Mouse (Mus musculus): ENCODE measurements around the gene Frmpd4. TPM values are rescaled to one million over a fixed set of nuclear protein-coding genes. Genes with fewer than 3 reads are reported as not detected.

The Frmpd4 gene
- total RNA-seq, 1 experiment from 2014 or later: not detected

GRCm38 (mm10) chrX:167810120-167810519, 766.9 kb downstream of the Frmpd4 start:
- no peak for ATAC-seq (replicated peaks in 1 of 2; ENCODE audit: insufficient read depth in 1 of 2, low FRiP score in 2 of 2, low TSS enrichment in 1 of 2, low read depth in 1 of 2, poor library complexity in 2 of 2, severe bottlenecking in 2 of 2)

DNA sequence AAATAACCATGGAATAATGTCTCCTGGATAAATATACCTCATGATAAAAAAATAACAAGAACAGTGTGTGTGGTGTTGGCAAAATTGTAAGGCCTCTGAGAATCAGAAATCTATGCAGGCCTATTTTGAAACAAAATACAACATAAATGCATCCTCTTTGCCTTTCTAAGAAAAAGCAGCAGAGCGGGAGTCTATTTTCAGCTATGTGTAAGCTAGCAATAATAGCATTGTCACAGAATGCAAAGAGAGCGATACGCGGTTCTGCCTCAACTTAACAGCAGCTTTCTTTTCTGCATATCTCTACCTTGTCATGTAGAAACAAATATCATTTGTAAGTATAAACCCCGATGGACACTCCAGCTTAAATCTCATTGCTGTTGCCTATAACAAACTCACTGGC, 768.5 kb downstream of the Frmpd4 start:
- ATAC-seq (replicated peaks in 1 of 2; ENCODE audit: insufficient read depth in 1 of 2, low FRiP score in 2 of 2, low TSS enrichment in 1 of 2, low read depth in 1 of 2, poor library complexity in 2 of 2, severe bottlenecking in 2 of 2): no peak

DNA sequence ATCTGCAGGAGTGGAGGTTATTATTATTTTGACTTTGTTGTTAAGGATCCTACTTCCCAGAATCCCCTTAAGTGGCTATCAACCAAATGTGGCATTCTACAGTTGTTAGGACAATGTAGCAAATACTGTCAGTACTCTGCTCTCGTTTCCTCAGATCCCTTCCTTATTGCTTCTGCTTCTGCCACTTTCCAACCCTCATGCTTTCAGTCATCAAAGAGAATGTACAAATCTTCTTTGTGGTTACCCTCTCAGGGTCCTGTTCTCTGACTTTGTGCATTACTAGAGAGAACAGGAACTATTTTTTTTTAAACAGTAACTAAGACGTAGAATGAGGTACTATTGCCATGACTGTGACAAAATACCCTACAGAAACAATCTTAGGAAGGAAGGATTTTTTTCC, 788.3 kb downstream of the Frmpd4 start:
- peak in 1 of 2 experiments; percentile 76; a peak in 3 of 4 replicates for ATAC-seq (replicated peaks in 1 of 2; ENCODE audit: insufficient read depth in 1 of 2, low FRiP score in 2 of 2, low TSS enrichment in 1 of 2, low read depth in 1 of 2, poor library complexity in 2 of 2, severe bottlenecking in 2 of 2)

DNA sequence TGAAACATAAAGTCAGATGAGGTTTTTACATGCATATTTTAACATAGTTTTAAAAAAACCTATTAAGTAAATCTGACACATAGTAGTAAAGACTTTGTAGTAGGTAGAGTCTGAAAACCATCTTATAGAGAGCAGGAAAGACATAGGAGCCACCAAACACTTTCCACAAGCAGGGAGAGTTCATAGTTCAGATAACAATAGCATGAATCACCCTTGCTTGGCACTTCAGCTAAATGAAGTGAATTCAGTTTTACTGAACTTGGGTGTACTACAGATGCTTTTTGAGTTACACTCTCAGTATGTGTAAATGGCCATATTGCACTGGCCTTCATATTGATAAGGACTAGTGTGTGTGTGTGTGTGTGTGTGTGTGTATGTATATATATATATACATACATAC, 793.5 kb downstream of the Frmpd4 start:
- ATAC-seq (replicated peaks in 1 of 2; ENCODE audit: insufficient read depth in 1 of 2, low FRiP score in 2 of 2, low TSS enrichment in 1 of 2, low read depth in 1 of 2, poor library complexity in 2 of 2, severe bottlenecking in 2 of 2): no peak

GRCm38 (mm10) chrX:167719564-167719981, 857.5 kb downstream of the Frmpd4 start:
- ATAC-seq (replicated peaks in 1 of 2; ENCODE audit: insufficient read depth in 1 of 2, low FRiP score in 2 of 2, low TSS enrichment in 1 of 2, low read depth in 1 of 2, poor library complexity in 2 of 2, severe bottlenecking in 2 of 2): no peak

DNA sequence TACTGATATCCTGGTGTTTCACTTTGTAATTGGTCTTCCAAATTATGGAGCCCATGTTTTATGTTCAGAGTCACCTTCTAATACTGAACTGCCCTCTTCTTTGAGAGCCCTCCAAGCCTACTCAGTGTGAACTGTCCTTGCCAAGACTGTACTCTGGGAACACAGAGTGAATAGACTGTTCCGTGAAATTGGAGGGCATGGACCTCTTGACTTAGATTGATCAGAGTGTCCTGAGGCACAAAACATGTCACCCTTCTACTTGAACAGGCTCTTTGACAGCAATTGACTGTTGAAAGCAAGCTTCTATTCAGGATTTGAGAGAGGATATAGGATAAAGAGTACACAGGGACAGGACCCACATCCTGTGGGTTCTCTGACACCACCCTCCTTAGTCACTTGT, 857.9 kb downstream of the Frmpd4 start:
- no peak for ATAC-seq (replicated peaks in 1 of 2; ENCODE audit: insufficient read depth in 1 of 2, low FRiP score in 2 of 2, low TSS enrichment in 1 of 2, low read depth in 1 of 2, poor library complexity in 2 of 2, severe bottlenecking in 2 of 2)

DNA sequence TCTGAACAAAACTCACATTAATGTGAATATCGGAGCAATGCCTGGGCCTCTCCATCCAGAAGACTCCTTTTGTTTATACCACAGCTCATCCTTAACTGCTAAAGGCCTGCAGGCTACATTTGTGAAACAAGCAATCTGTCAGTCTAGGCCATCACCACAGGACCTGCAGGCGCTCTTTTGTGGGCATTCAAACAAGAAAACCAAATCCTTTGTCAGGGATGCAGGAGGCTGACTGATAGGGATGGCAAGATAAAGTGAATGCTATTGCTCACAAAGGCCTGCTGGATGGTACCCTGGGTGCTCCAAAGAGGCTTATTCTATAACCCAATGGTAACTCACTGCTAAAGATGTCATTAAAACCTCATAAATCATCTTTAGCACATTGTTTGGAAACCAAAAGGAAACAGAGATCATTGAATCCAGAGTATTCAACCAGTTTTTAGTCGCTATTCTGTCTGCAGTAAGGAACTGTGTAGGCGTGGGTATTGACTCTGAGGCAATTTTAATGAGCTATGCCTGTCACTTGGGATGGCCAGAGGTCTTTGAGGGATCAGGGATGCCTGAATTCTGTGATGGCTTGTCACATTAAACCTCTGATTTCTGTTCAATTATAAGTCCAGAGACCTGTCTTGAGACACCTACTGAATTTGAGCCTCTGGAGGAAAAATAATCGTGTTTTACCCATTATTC, 922.1 kb downstream of the Frmpd4 start:
- ATAC-seq (replicated peaks in 1 of 2; ENCODE audit: insufficient read depth in 1 of 2, low FRiP score in 2 of 2, low TSS enrichment in 1 of 2, low read depth in 1 of 2, poor library complexity in 2 of 2, severe bottlenecking in 2 of 2): no peak

GRCm38 (mm10) chrX:167654249-167654648, 922.8 kb downstream of the Frmpd4 start:
- no peak for ATAC-seq (replicated peaks in 1 of 2; ENCODE audit: insufficient read depth in 1 of 2, low FRiP score in 2 of 2, low TSS enrichment in 1 of 2, low read depth in 1 of 2, poor library complexity in 2 of 2, severe bottlenecking in 2 of 2)

- ATAC-seq (replicated peaks in 1 of 2; ENCODE audit: insufficient read depth in 1 of 2, low FRiP score in 2 of 2, low TSS enrichment in 1 of 2, low read depth in 1 of 2, poor library complexity in 2 of 2, severe bottlenecking in 2 of 2): no peak
These were observed 979.3 kb downstream of the Frmpd4 start for GRCm38 (mm10) chrX:167597639-167598217.

GRCm38 (mm10) chrX:167552827-167553226, 1024.2 kb downstream of the Frmpd4 start:
- no peak for ATAC-seq (replicated peaks in 1 of 2; ENCODE audit: insufficient read depth in 1 of 2, low FRiP score in 2 of 2, low TSS enrichment in 1 of 2, low read depth in 1 of 2, poor library complexity in 2 of 2, severe bottlenecking in 2 of 2)

DNA sequence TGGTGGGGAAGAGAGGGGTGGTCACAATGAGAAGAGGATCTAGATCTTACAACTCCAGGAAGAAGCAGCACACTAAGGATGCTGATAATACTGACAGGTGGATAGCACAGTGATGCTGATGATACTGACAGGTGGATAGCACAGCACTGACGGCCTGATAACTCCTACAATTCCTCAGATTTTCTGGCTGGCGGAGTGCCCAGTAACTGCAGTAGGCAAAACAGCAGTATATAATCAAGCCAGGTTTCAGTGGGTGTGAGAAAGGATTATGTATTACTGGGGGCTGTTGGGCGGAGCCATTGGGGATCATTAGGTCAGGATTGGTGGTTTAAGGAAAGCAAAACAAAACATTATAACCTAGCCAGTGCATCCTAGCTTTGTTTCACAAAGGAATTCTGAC, 1053.9 kb downstream of the Frmpd4 start:
- no peak for ATAC-seq (replicated peaks in 1 of 2; ENCODE audit: insufficient read depth in 1 of 2, low FRiP score in 2 of 2, low TSS enrichment in 1 of 2, low read depth in 1 of 2, poor library complexity in 2 of 2, severe bottlenecking in 2 of 2)

GRCm38 (mm10) chrX:167522528-167522927, 1054.5 kb downstream of the Frmpd4 start:
- no peak; a peak in 1 of 4 replicates for ATAC-seq (replicated peaks in 1 of 2; ENCODE audit: insufficient read depth in 1 of 2, low FRiP score in 2 of 2, low TSS enrichment in 1 of 2, low read depth in 1 of 2, poor library complexity in 2 of 2, severe bottlenecking in 2 of 2)

DNA sequence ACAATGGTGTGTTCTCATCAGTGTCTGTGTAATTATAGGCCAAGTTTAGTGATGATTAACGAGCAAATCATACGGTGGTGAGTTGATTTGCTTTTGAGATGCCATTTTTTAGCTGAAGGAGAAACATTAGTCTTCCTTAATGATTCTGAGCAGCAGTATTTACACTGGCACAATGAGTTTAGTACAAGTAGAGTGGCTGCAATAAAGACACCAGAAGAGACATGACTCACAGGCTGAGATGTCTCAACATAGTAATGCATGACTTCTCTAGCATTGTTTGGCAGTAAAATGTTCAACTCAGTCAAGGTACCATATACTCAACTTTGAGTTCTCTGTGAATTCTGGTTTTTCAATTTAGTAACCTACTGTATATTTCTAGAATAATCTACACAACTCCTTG, 1058.6 kb downstream of the Frmpd4 start:
- no peak for ATAC-seq (replicated peaks in 1 of 2; ENCODE audit: insufficient read depth in 1 of 2, low FRiP score in 2 of 2, low TSS enrichment in 1 of 2, low read depth in 1 of 2, poor library complexity in 2 of 2, severe bottlenecking in 2 of 2)

DNA sequence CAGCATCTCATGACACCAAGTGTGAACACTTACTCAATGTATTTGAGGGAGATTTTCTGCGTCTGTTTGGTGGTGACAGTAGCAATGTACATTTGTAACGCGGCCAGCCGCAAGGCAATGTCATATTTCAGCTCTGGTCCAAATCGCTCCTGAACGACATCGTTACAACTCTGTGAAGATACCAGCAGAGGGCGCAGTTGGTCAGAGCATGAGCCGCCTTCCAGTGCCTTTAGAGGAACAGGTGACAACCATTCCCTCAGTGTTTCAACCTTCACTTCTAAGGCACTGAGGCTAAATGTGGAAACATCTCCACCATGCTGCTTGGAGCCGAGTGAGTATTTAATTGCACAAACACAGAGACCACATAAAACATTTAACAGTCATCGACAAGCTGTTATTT, 1079.3 kb downstream of the Frmpd4 start:
- peak; percentile 82 to 89 for ATAC-seq (replicated peaks in 1 of 2; ENCODE audit: insufficient read depth in 1 of 2, low FRiP score in 2 of 2, low TSS enrichment in 1 of 2, low read depth in 1 of 2, poor library complexity in 2 of 2, severe bottlenecking in 2 of 2)

GRCm38 (mm10) chrX:167492265-167492664, 1084.8 kb downstream of the Frmpd4 start:
- no peak for ATAC-seq (replicated peaks in 1 of 2; ENCODE audit: insufficient read depth in 1 of 2, low FRiP score in 2 of 2, low TSS enrichment in 1 of 2, low read depth in 1 of 2, poor library complexity in 2 of 2, severe bottlenecking in 2 of 2)

DNA sequence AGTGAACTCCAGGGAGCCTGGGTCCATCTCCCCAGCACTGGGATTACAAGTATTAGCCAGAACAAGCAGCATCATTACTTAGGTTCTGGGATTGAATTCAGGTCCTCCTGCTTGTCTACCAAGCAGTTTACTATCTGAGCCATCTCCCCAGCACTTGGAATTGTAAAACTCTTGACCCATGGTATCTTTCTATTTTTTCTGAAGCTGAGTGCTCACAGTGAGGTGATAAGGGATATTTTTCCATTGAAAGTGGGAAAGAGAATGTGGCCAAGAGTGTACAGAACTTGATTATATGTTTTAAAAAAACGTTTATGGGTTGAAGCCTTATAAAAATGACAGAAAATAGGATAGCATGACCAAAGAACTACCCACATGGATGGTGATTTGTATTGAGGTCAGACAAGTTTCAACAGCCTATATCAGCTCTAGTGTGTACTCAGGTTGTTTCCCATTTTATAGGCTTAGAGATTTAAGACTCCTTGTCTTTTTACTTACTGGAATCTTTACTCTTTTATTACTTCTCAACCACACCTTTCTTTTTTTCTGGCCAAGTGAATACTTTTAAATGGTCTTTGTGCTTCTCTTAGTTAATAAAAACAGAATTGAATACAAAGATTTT, 1085.3 kb downstream of the Frmpd4 start:
- no peak for ATAC-seq (replicated peaks in 1 of 2; ENCODE audit: insufficient read depth in 1 of 2, low FRiP score in 2 of 2, low TSS enrichment in 1 of 2, low read depth in 1 of 2, poor library complexity in 2 of 2, severe bottlenecking in 2 of 2)

DNA sequence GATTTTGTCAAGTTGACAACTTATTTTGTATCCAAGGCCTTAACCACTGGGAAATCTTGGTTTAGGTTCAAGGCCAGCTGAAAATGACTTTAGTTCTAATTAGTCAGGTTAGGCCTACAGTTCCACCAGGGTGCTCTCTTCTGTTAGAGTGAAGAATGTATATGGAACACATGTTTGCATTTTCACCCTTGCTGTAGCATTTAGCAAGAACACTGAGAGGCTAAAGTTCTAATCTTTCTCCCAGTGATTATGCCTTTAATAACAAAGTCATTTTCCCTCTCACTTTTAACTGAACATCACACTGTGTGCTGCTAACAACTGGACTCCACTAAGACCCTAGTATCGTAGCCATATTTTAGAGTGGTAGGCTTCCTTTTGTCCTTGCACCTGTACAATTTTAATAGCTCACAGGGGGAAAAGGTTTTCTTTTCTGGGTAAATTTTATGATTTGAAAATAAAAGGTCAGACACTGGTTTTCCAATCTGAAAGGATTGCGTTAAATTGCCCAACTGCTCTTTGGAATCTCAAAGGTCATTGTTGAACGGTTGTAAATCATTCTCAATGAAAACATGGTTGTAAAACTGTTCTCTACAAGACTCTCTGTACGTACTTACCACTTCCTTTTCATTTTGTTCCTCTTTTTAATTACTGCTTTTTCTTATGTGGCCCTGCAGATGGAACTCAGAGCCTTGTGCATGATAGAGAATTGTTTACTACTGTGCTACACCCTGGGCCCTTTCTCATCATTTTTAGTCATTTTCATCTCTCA, 1093.4 kb downstream of the Frmpd4 start:
- ATAC-seq (replicated peaks in 1 of 2; ENCODE audit: insufficient read depth in 1 of 2, low FRiP score in 2 of 2, low TSS enrichment in 1 of 2, low read depth in 1 of 2, poor library complexity in 2 of 2, severe bottlenecking in 2 of 2): peak; percentile 94 to 95

DNA sequence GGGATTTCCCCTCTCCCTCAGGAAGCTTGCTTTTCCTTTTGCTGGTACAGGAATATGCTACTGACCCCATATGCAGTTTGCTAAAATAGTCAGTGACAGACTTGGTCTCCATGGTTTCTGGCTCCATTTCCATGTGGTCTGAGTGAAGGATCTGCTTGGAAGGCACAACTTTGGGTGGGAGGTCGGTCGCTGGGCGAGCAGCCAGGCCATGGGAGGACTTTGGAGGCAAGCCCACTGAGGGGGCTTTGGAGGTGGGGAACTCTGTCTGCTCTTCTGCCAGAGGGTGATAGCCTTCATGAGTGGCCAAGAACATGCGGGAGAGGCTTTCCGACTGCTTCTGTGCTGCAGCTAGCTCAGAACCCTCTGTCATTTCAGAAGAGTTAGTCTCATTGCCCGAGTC, 1099.4 kb downstream of the Frmpd4 start:
- ATAC-seq (replicated peaks in 1 of 2; ENCODE audit: insufficient read depth in 1 of 2, low FRiP score in 2 of 2, low TSS enrichment in 1 of 2, low read depth in 1 of 2, poor library complexity in 2 of 2, severe bottlenecking in 2 of 2): no peak

All from hematopoietic stem cell, adult 5-6 weeks (primary cell).